Mouse (Mus musculus) midbrain, embryonic 11.5 days (tissue): ENCODE measurements around the gene 1700001P01Rik. TPM values are rescaled to one million over a fixed set of nuclear protein-coding genes. Genes with fewer than 3 reads are reported as not detected.

Experiments used
- microRNA-seq: library from miRNA; unstranded; fragments of <30 nt; microRNA quantifications from one replicate; pipeline ENCODE4, GENCODE M21; 2017
- polyA plus RNA-seq: library from polyadenylated mRNA; unstranded; fragments of >200 nt; fragmentation: Nextera tagmentation; extraction: Ambion mirVana; gene quantifications from 2 replicates; pipeline ENCODE4 v1.2.1, GENCODE M21; 2014

The 1700001P01Rik gene
- polyA plus RNA-seq, 1 experiment from 2014 or later: 0.78 TPM

Small RNAs within 50 kb of the gene (microRNA-seq; reads per million reads assigned to microRNA genes)
- not detected for gene Mir8102

Other genes with a start within 250 kb of the 1700001P01Rik start
- gene Srcin1, start 199.7 kb downstream of the 1700001P01Rik start, polyA plus RNA-seq: 1.7 and 2.2 TPM in 2 replicates
- gene Epop, start 146.2 kb downstream of the 1700001P01Rik start, polyA plus RNA-seq: 7.0 and 12.0 TPM in 2 replicates
- gene Mllt6, start 112.5 kb downstream of the 1700001P01Rik start, polyA plus RNA-seq: 3.5 and 4.3 TPM in 2 replicates
- 13.4 and 19.0 TPM in 2 replicates for gene Cisd3, start 90.1 kb downstream of the 1700001P01Rik start, polyA plus RNA-seq
- 13.4 and 16.1 TPM in 2 replicates for gene Pcgf2, start 75.4 kb downstream of the 1700001P01Rik start, polyA plus RNA-seq
- gene Psmb3, start 72.5 kb downstream of the 1700001P01Rik start, polyA plus RNA-seq: 477 and 517 TPM in 2 replicates
- gene Pip4k2b, start 31.2 kb downstream of the 1700001P01Rik start, polyA plus RNA-seq: 2.4 TPM in 2 replicates
- 12.6 and 15.0 TPM in 2 replicates for gene Cwc25, start 9.4 kb downstream of the 1700001P01Rik start, polyA plus RNA-seq
- 441 and 443 TPM in 2 replicates for gene Rpl23, start 6.5 kb upstream of the 1700001P01Rik start, polyA plus RNA-seq
- 52.6 and 59.2 TPM in 2 replicates for gene Lasp1, start 23.1 kb upstream of the 1700001P01Rik start, polyA plus RNA-seq
- 14.7 and 17.3 TPM in 2 replicates for gene B230217C12Rik, start 64.9 kb upstream of the 1700001P01Rik start, polyA plus RNA-seq
- gene Fbxo47, start 108.2 kb upstream of the 1700001P01Rik start, polyA plus RNA-seq: 0.83 and 0.96 TPM in 2 replicates
- 0.14 TPM in 1 of 2 replicates, not detected in the other for gene Plxdc1, start 210.5 kb upstream of the 1700001P01Rik start, polyA plus RNA-seq
- 6.7 and 8.9 TPM in 2 replicates for gene Arl5c, start 220.3 kb upstream of the 1700001P01Rik start, polyA plus RNA-seq
- gene Cacnb1, start 247.1 kb upstream of the 1700001P01Rik start, polyA plus RNA-seq: 9.7 and 10.3 TPM in 2 replicates